Mouse (Mus musculus): ENCODE measurements around the gene Pdik1l. TPM values are rescaled to one million over a fixed set of nuclear protein-coding genes. Genes with fewer than 3 reads are reported as not detected.
A peak's percentile ranks its signal among the peaks of the same experiment; 100 is the strongest.

Pdik1l gene
- 22.8 and 24.4 TPM in 2 replicates for polyA plus RNA-seq (2014; fragmentation: Nextera tagmentation; extraction: Ambion mirVana)

GRCm38 (mm10) chr4:134287575-134288025 is at the start of gene Pdik1l:
Pdik1l (minus strand) TSS chr4:134287895.
- peak within 1 kb of the TSS; percentile 99 for H3K9ac ChIP-seq (replicated peaks; ENCODE audit: low read length)
- WGBS = under 1% methylated on average over 43 of the region's 43 CpGs
- H3K27me3 ChIP-seq (ENCODE audit: control insufficient read depth, insufficient read depth, low read length) = no peaks in the 10 kb centered on the region
- 0 out of 2 replicates have a peak, but pooled peaks cover 2% of the 10 kb centered on the region for H3K4me1 ChIP-seq (ENCODE audit: control insufficient read depth, insufficient read depth, low read length)
- H3K27ac ChIP-seq (replicated peaks; ENCODE audit: low read depth, low read length) = peak within 1 kb of the TSS; percentile 100
- H3K9me3 ChIP-seq (replicated peaks; ENCODE audit: control insufficient read depth, low read length) = no peaks in the 10 kb centered on the region
- peak within 1 kb of the TSS; percentile 92 for H3K4me2 ChIP-seq (ENCODE audit: low read depth, low read length)
- peak within 1 kb of the TSS; percentile 98 for H3K4me3 ChIP-seq (ENCODE audit: low read depth, low read length)
- peaks cover 4% of the 10 kb centered on the region; the same call in 1 of the 2 replicates for H3K36me3 ChIP-seq (replicated peaks; ENCODE audit: control insufficient read depth, insufficient read depth, low read depth, low read length)
- ATAC-seq (replicated peaks; ENCODE audit: insufficient number of reproducible peaks, low FRiP score, low TSS enrichment, low read depth) = peak; percentile 54
- peak; percentile 88 for DNase-seq (ENCODE audit: low spot score)

DNA sequence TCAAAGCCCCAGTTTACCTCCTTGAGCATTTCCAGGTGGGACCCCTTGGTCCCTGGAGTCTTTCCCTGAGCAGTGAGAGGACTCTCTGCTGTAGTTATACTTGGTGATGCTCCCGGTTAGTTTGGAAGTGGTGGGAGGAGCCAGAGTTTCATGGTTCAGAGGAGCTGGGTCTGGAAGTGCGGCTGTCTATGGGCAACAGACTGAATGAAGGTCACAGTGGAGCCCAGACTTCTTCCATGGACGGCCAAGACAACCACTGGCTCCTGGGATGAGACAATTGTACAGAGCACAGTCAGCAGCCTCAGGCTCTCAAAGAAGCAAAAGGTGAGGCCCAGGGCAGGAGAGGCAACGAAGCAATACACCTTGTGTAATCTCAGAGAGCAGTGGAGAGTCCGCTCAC is 42.6 kb upstream of the Pdik1l start:
- no peaks in the 10 kb centered on the region for H3K4me1 ChIP-seq (ENCODE audit: control insufficient read depth, insufficient read depth, low read length)
- ATAC-seq (replicated peaks; ENCODE audit: insufficient number of reproducible peaks, low FRiP score, low TSS enrichment, low read depth) (no peak), DNase-seq (ENCODE audit: low spot score) (no peak)
- no peaks in the 10 kb centered on the region for H3K27me3 ChIP-seq (ENCODE audit: control insufficient read depth, insufficient read depth, low read length)
- H3K4me2 ChIP-seq (ENCODE audit: low read depth, low read length) = no peak overlapping the region
- no peak overlapping the region for H3K9ac ChIP-seq (replicated peaks; ENCODE audit: low read length)
- no peak overlapping the region for H3K27ac ChIP-seq (replicated peaks; ENCODE audit: low read depth, low read length)
- no peaks in the 10 kb centered on the region for H3K36me3 ChIP-seq (replicated peaks; ENCODE audit: control insufficient read depth, insufficient read depth, low read depth, low read length)
- 63% methylated on average over 5 of the region's 5 CpGs for WGBS
- no peak overlapping the region for H3K4me3 ChIP-seq (ENCODE audit: low read depth, low read length)
- H3K9me3 ChIP-seq (replicated peaks; ENCODE audit: control insufficient read depth, low read length) = no peaks in the 10 kb centered on the region

GRCm38 (mm10) chr4:134328832-134329231 is 41.1 kb upstream of the Pdik1l start:
- Histone ChIP-seq H3K4me1 (ENCODE audit: control insufficient read depth, insufficient read depth, low read length) (no peaks in the 10 kb centered on the region), H3K9me3 (replicated peaks; ENCODE audit: control insufficient read depth, low read length) (no peaks in the 10 kb centered on the region), H3K27ac (replicated peaks; ENCODE audit: low read depth, low read length) (no peak overlapping the region), H3K36me3 (replicated peaks; ENCODE audit: control insufficient read depth, insufficient read depth, low read depth, low read length) (no peaks in the 10 kb centered on the region), H3K27me3 (ENCODE audit: control insufficient read depth, insufficient read depth, low read length) (no peaks in the 10 kb centered on the region), H3K4me2 (ENCODE audit: low read depth, low read length) (no peak overlapping the region), H3K9ac (replicated peaks; ENCODE audit: low read length) (no peak overlapping the region), H3K4me3 (ENCODE audit: low read depth, low read length) (no peak overlapping the region)
- no peak for ATAC-seq (replicated peaks; ENCODE audit: insufficient number of reproducible peaks, low FRiP score, low TSS enrichment, low read depth)
- WGBS = 84% methylated on average over 8 of the region's 8 CpGs
- no peak for DNase-seq (ENCODE audit: low spot score)

DNA sequence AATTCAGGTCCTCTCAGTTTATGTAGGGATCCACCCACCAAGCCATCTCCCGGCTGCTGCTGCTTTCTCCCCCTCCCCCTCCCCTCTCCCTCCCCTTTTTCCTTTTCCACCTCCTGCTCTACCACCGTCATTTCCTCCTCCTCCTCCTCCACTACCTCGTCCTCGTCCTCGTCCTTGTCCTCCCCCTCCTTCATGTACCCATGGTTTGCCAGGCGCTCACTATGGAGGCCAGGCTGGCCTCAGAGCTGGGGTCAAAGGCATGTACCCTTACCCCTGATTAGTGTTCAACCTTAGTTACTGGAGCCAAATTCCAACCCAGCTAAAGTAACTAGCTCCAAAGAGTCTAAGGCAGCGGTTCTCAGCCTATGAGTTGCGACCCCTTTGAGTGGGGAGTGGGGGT is 40.5 kb upstream of the Pdik1l start:
- DNase-seq (ENCODE audit: low spot score) (no peak), ATAC-seq (replicated peaks; ENCODE audit: insufficient number of reproducible peaks, low FRiP score, low TSS enrichment, low read depth) (no peak)
- Histone ChIP-seq H3K27me3 (ENCODE audit: control insufficient read depth, insufficient read depth, low read length) (no peaks in the 10 kb centered on the region), H3K9me3 (replicated peaks; ENCODE audit: control insufficient read depth, low read length) (no peaks in the 10 kb centered on the region), H3K4me1 (ENCODE audit: control insufficient read depth, insufficient read depth, low read length) (no peaks in the 10 kb centered on the region), H3K4me2 (ENCODE audit: low read depth, low read length) (no peak overlapping the region), H3K9ac (replicated peaks; ENCODE audit: low read length) (no peak overlapping the region), H3K27ac (replicated peaks; ENCODE audit: low read depth, low read length) (no peak overlapping the region), H3K4me3 (ENCODE audit: low read depth, low read length) (no peak overlapping the region), H3K36me3 (replicated peaks; ENCODE audit: control insufficient read depth, insufficient read depth, low read depth, low read length) (no peaks in the 10 kb centered on the region)
- 59% methylated on average over 8 of the region's 8 CpGs for WGBS

DNA sequence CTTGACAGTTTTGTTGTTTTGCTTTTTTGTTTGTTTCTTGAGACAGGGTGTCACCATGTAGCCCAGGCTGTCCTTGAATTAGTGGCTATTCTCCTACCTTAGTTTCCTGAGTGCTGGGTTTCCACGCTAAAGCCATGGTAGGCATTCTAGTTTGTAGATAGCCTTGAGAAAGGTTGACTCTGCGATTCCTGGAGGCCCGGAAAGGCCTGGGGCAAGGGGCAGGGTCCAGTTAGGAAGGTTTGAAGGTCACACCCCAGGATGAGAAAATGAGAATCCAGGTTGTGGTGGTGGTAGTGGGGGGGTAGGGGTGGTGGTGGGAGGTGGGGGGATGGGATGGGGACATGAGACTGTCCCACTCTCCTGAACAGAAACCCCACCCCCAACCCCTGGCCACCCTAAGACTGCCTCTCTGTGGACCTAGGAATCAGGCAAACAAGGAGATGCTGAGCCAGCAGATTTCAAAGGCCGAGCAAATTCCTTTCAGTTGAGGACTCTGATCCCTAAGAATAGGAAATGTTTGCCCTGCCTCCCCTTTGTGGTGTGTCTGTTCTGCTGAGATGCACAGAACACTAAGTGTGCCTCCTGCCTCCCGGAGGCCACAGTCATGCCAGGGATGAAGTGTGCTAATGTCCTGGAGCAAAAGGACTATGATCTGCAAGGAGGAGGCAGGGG is 39.3 kb upstream of the Pdik1l start:
- 58% methylated on average over 5 of the region's 5 CpGs for WGBS
- Histone ChIP-seq H3K4me3 (ENCODE audit: low read depth, low read length) (no peak overlapping the region), H3K4me2 (ENCODE audit: low read depth, low read length) (no peak overlapping the region), H3K4me1 (ENCODE audit: control insufficient read depth, insufficient read depth, low read length) (no peaks in the 10 kb centered on the region), H3K27me3 (ENCODE audit: control insufficient read depth, insufficient read depth, low read length) (no peaks in the 10 kb centered on the region), H3K9ac (replicated peaks; ENCODE audit: low read length) (no peak overlapping the region), H3K27ac (replicated peaks; ENCODE audit: low read depth, low read length) (no peak overlapping the region), H3K9me3 (replicated peaks; ENCODE audit: control insufficient read depth, low read length) (no peaks in the 10 kb centered on the region), H3K36me3 (replicated peaks; ENCODE audit: control insufficient read depth, insufficient read depth, low read depth, low read length) (no peaks in the 10 kb centered on the region)
- DNase-seq (ENCODE audit: low spot score) = no peak
- ATAC-seq (replicated peaks; ENCODE audit: insufficient number of reproducible peaks, low FRiP score, low TSS enrichment, low read depth) = no peak

- H3K27me3 ChIP-seq (ENCODE audit: control insufficient read depth, insufficient read depth, low read length) = no peaks in the 10 kb centered on the region
- no peaks in the 10 kb centered on the region for H3K36me3 ChIP-seq (replicated peaks; ENCODE audit: control insufficient read depth, insufficient read depth, low read depth, low read length)
- no peak overlapping the region for H3K4me3 ChIP-seq (ENCODE audit: low read depth, low read length)
- H3K9me3 ChIP-seq (replicated peaks; ENCODE audit: control insufficient read depth, low read length) = no peaks in the 10 kb centered on the region
- no peak overlapping the region for H3K9ac ChIP-seq (replicated peaks; ENCODE audit: low read length)
- H3K4me1 ChIP-seq (ENCODE audit: control insufficient read depth, insufficient read depth, low read length) = no peaks in the 10 kb centered on the region
- WGBS = 78% methylated on average over 5 of the region's 5 CpGs
- H3K27ac ChIP-seq (replicated peaks; ENCODE audit: low read depth, low read length) = no peak overlapping the region
- no peak for ATAC-seq (replicated peaks; ENCODE audit: insufficient number of reproducible peaks, low FRiP score, low TSS enrichment, low read depth)
- DNase-seq (ENCODE audit: low spot score) = no peak
- H3K4me2 ChIP-seq (ENCODE audit: low read depth, low read length) = no peak overlapping the region
Measured at GRCm38 (mm10) chr4:134324655-134325054, 37.0 kb upstream of the Pdik1l start.

DNA sequence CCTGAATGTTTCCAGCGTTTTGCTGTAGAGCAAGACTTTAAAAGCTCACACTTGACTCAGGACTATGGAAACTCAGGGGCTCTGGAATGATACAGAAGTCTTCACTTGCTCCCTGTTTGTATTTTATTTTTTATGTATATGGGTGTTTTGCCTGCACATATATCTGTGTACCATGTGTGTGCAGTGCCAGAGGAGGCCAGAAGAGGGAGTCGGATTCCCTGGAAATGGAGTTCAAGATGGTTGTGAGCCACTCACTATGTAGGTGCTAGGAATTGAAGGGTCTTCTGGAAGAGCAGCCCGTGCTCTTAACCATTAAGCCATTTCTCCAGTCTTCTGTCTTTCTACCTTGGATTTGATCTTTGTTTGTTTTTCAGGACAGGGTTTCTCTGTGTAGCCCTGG is 33.8 kb upstream of the Pdik1l start:
- WGBS = 63% methylated on average over 3 of the region's 3 CpGs
- no peak overlapping the region for H3K27ac ChIP-seq (replicated peaks; ENCODE audit: low read depth, low read length)
- H3K36me3 ChIP-seq (replicated peaks; ENCODE audit: control insufficient read depth, insufficient read depth, low read depth, low read length) = no peaks in the 10 kb centered on the region
- H3K27me3 ChIP-seq (ENCODE audit: control insufficient read depth, insufficient read depth, low read length) = no peaks in the 10 kb centered on the region
- H3K4me2 ChIP-seq (ENCODE audit: low read depth, low read length) = no peak overlapping the region
- DNase-seq (ENCODE audit: low spot score) (no peak), ATAC-seq (replicated peaks; ENCODE audit: insufficient number of reproducible peaks, low FRiP score, low TSS enrichment, low read depth) (no peak)
- H3K9me3 ChIP-seq (replicated peaks; ENCODE audit: control insufficient read depth, low read length) = no peaks in the 10 kb centered on the region
- H3K4me1 ChIP-seq (ENCODE audit: control insufficient read depth, insufficient read depth, low read length) = no peaks in the 10 kb centered on the region
- H3K9ac ChIP-seq (replicated peaks; ENCODE audit: low read length) = no peak overlapping the region
- H3K4me3 ChIP-seq (ENCODE audit: low read depth, low read length) = no peak overlapping the region

DNA sequence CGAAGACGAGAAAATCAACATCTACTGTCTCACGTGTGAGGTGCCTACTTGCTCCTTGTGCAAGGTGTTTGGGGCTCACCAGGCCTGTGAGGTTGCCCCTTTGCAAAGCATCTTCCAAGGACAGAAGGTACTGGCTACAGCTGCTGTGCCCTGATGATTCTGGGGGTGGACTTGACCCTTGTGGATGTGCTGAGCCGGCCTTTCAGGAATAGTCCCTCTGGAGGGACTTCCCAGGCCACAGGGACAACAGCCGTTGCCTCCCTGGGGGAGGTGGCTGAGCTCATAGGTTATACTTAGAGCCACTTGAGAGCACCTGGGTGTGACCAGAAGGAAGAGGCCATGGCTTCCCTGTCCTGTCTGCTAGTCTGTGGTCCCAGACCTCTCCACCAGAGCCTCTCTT is 32.0 kb upstream of the Pdik1l start:
- Histone ChIP-seq H3K9me3 (replicated peaks; ENCODE audit: control insufficient read depth, low read length) (no peaks in the 10 kb centered on the region), H3K4me1 (ENCODE audit: control insufficient read depth, insufficient read depth, low read length) (no peaks in the 10 kb centered on the region), H3K36me3 (replicated peaks; ENCODE audit: control insufficient read depth, insufficient read depth, low read depth, low read length) (no peaks in the 10 kb centered on the region), H3K4me3 (ENCODE audit: low read depth, low read length) (no peak overlapping the region), H3K27me3 (ENCODE audit: control insufficient read depth, insufficient read depth, low read length) (no peaks in the 10 kb centered on the region), H3K4me2 (ENCODE audit: low read depth, low read length) (no peak overlapping the region), H3K27ac (replicated peaks; ENCODE audit: low read depth, low read length) (no peak overlapping the region), H3K9ac (replicated peaks; ENCODE audit: low read length) (no peak overlapping the region)
- ATAC-seq (replicated peaks; ENCODE audit: insufficient number of reproducible peaks, low FRiP score, low TSS enrichment, low read depth) (no peak), DNase-seq (ENCODE audit: low spot score) (no peak)
- WGBS = 76% methylated on average over 5 of the region's 5 CpGs

Data from embryonic facial prominence, embryonic 11.5 days (tissue).